Comparison of ENCODE assay signal across 26 mouse cellular contexts in genomic region chr5:125493093-125493423, GRCm38 (mm10). TPM values are rescaled to one million over a fixed set of nuclear protein-coding genes. Genes with fewer than 3 reads are reported as not detected.
DNase-seq lines count a peak whose midpoint lies in the region; ATAC-seq and TF ChIP-seq lines count a peak whose summit lies in the region.
"Had no signal": no experiment of that assay in that cellular context is flagged by ENCODE, and none has a peak within 500 bp of the region (broad histone marks: within the 10 kb centered on the region; RNA-seq: fewer than 3 reads in every experiment).

No protein-coding gene starts in this region.

- no peaks in the 10 kb centered on the region for H3K9me3 ChIP-seq in midbrain, embryonic 10.5 days (replicated peaks)
- no peaks in the 10 kb centered on the region for H3K9me3 ChIP-seq in midbrain, embryonic 13.5 days
- H3K9me3 ChIP-seq: embryonic facial prominence, embryonic 15.5 days; forebrain, embryonic 12.5 days; forebrain, embryonic 15.5 days; hindbrain, embryonic 12.5 days; hindbrain, embryonic 15.5 days had no signal

- TF ChIP-seq CTCF in layer of hippocampus, adult 2 months (conservative IDR thresholded peaks at IDR 0.05) = no peak

- H3K4me2 ChIP-seq in midbrain, embryonic 13.5 days (replicated peaks) = no peak overlapping the region
- H3K4me2 ChIP-seq: embryonic facial prominence, embryonic 15.5 days; forebrain, embryonic 12.5 days; forebrain, embryonic 15.5 days; heart, embryonic 11.5 days; hindbrain, embryonic 12.5 days; hindbrain, embryonic 15.5 days had no signal

- no peaks in the 10 kb centered on the region for H3K27me3 ChIP-seq in midbrain, embryonic 10.5 days (ENCODE audit: low read depth, poor library complexity, severe bottlenecking)
- H3K27me3 ChIP-seq in midbrain, embryonic 13.5 days = no peaks in the 10 kb centered on the region
- H3K27me3 ChIP-seq: CH12.LX; embryonic facial prominence, embryonic 15.5 days; forebrain, embryonic 12.5 days; forebrain, embryonic 15.5 days; hindbrain, embryonic 12.5 days; hindbrain, embryonic 15.5 days had no signal

- H3K4me3 ChIP-seq in layer of hippocampus, adult 2 months = no peak overlapping the region
- H3K4me3 ChIP-seq in midbrain, embryonic 10.5 days = no peak overlapping the region
- H3K4me3 ChIP-seq in midbrain, embryonic 13.5 days (replicated peaks) = no peak overlapping the region
- H3K4me3 ChIP-seq: embryonic facial prominence, embryonic 15.5 days; forebrain, embryonic 12.5 days; forebrain, embryonic 15.5 days; hindbrain, embryonic 12.5 days; hindbrain, embryonic 15.5 days had no signal

- H3K4me1 ChIP-seq in midbrain, embryonic 10.5 days = peaks cover 8% of the 10 kb centered on the region
- peaks cover 4% of the 10 kb centered on the region for H3K4me1 ChIP-seq in midbrain, embryonic 13.5 days (replicated peaks)

- ATAC-seq in midbrain, embryonic 13.5 days = no peak
- ATAC-seq: forebrain, embryonic 15.5 days had no signal

- peaks cover 67% of the 10 kb centered on the region for H3K36me3 ChIP-seq in midbrain, embryonic 10.5 days
- peaks cover 57% of the 10 kb centered on the region for H3K36me3 ChIP-seq in midbrain, embryonic 13.5 days

- 63% methylated on average over 5 of the region's 5 CpGs for WGBS in midbrain, embryonic 10.5 days
- 57% methylated on average over 5 of the region's 5 CpGs for WGBS in midbrain, embryonic 13.5 days

- peak; percentile 44 to 54 for DNase-seq in cerebellum, postnatal 14 days
- DNase-seq in cerebellum, postnatal 4 days (ENCODE audit: low spot score in 2 of 2) = no peak
- no peak for DNase-seq in layer of hippocampus, adult 2 months (ENCODE audit: low spot score in 2 of 2)
- no peak for DNase-seq in layer of hippocampus, adult 18-20 months (ENCODE audit: low spot score in 2 of 2)
- DNase-seq in midbrain, embryonic 10.5 days (ENCODE audit: low spot score) = no peak
- DNase-seq in natural killer cell, adult 2 months (ENCODE audit: low spot score in 2 of 2) = no peak
- DNase-seq: adrenal gland, adult 2 months; adrenal gland, postnatal 14 days; B cell, adult 2 months; cerebellum, adult 11 months; cerebellum, adult 2 months; embryo, embryonic 11 days; gastrocnemius, postnatal 36 days; heart, adult 11 months had no signal

- no peak overlapping the region for H3K9ac ChIP-seq in midbrain, embryonic 13.5 days (replicated peaks)
- H3K9ac ChIP-seq: embryonic facial prominence, embryonic 15.5 days; forebrain, embryonic 12.5 days; forebrain, embryonic 15.5 days; hindbrain, embryonic 12.5 days; hindbrain, embryonic 15.5 days had no signal

- peak overlapping the region; percentile 76; the same call in 1 of the 2 replicates for H3K27ac ChIP-seq in layer of hippocampus, adult 2 months
- H3K27ac ChIP-seq in midbrain, embryonic 10.5 days (replicated peaks) = 0 out of 2 replicates have a peak overlapping the region, but pooled peaks have one; percentile 17
- no peak overlapping the region for H3K27ac ChIP-seq in midbrain, embryonic 13.5 days
- H3K27ac ChIP-seq: embryonic facial prominence, embryonic 15.5 days; forebrain, embryonic 12.5 days; forebrain, embryonic 15.5 days; hindbrain, embryonic 12.5 days; hindbrain, embryonic 15.5 days had no signal

RNA-seq across cellular contexts. Expression of gene Aacs, which starts 17.4 kb away (rescaled TPM):
- 10 to 100 TPM; 48.1 to 55.5 TPM for total RNA-seq in layer of hippocampus, adult 2 months (2021)
- 10 to 100 TPM; 48.7 to 49.1 TPM for total RNA-seq in layer of hippocampus, adult 18-20 months (2021)
- polyA plus RNA-seq in midbrain, embryonic 10.5 days (2016; fragmentation: Nextera tagmentation; extraction: Ambion mirVana) = 63.9 and 71.5 TPM in 2 replicates
- 54.5 and 57.5 TPM in 2 replicates for polyA plus RNA-seq in midbrain, embryonic 13.5 days (2015; fragmentation: Nextera tagmentation; extraction: Ambion mirVana)

RNA-seq across cellular contexts. Expression of gene Tmem132b, which starts 38.5 kb away (rescaled TPM):
- 100 to 1,000 TPM; 117 to 127 TPM for total RNA-seq in layer of hippocampus, adult 2 months (2021)
- total RNA-seq in layer of hippocampus, adult 18-20 months (2021) = 100 to 1,000 TPM; 113 to 116 TPM
- 0.20 and 0.29 TPM in 2 replicates for polyA plus RNA-seq in midbrain, embryonic 10.5 days (2016; fragmentation: Nextera tagmentation; extraction: Ambion mirVana)
- 2.5 and 2.7 TPM in 2 replicates for polyA plus RNA-seq in midbrain, embryonic 13.5 days (2015; fragmentation: Nextera tagmentation; extraction: Ambion mirVana)
- total RNA-seq: CH12.LX; heart, postnatal 25 days; MEL had no signal
- polyA plus RNA-seq: heart, embryonic 14.5 days; heart, postnatal 0 days had no signal

RNA-seq across cellular contexts. Expression of gene Bri3bp, which starts 51.7 kb away (rescaled TPM):
- total RNA-seq in layer of hippocampus, adult 2 months (2021) = 100 to 1,000 TPM in 1 of 2 experiments, 10 to 100 TPM in 1; 93.2 to 107 TPM
- 100 to 1,000 TPM in 1 of 2 experiments, 10 to 100 TPM in 1; 92.7 to 107 TPM for total RNA-seq in layer of hippocampus, adult 18-20 months (2021)
- 49.2 and 54.7 TPM in 2 replicates for polyA plus RNA-seq in midbrain, embryonic 10.5 days (2016; fragmentation: Nextera tagmentation; extraction: Ambion mirVana)
- polyA plus RNA-seq in midbrain, embryonic 13.5 days (2015; fragmentation: Nextera tagmentation; extraction: Ambion mirVana) = 28.2 and 29.6 TPM in 2 replicates

RNA-seq across cellular contexts. Expression of gene Dhx37, which starts 59.1 kb away (rescaled TPM):
- 10 to 100 TPM; 15.2 to 15.6 TPM for total RNA-seq in layer of hippocampus, adult 2 months (2021)
- total RNA-seq in layer of hippocampus, adult 18-20 months (2021) = 10 to 100 TPM; 15.0 to 15.4 TPM
- 17.4 and 21.2 TPM in 2 replicates for polyA plus RNA-seq in midbrain, embryonic 10.5 days (2016; fragmentation: Nextera tagmentation; extraction: Ambion mirVana)
- polyA plus RNA-seq in midbrain, embryonic 13.5 days (2015; fragmentation: Nextera tagmentation; extraction: Ambion mirVana) = 12.1 and 13.2 TPM in 2 replicates

Comparison
In these comparisons a context has a peak if more than half of its experiments do, and no peak if none do; other contexts are left out.
1. DNase-seq: peak in cerebellum, postnatal 14 days (2 of 2); none in cerebellum, postnatal 4 days (0 of 2), layer of hippocampus, adult 2 months (0 of 2), layer of hippocampus, adult 18-20 months (0 of 2), midbrain, embryonic 10.5 days (single experiment) and natural killer cell, adult 2 months (0 of 2).